In genomic region chr6:90624733-90625132, GRCm38 (mm10) we compare ENCODE assay signal across 10 mouse cellular contexts. TPM values are rescaled to one million over a fixed set of nuclear protein-coding genes. Genes with fewer than 3 reads are reported as not detected.
A peak's percentile ranks its signal among the peaks of the same experiment; 100 is the strongest.
DNase-seq lines count a peak whose midpoint lies in the region; ATAC-seq lines count a peak whose summit lies in the region.
"Had no signal": no experiment of that assay in that cellular context is flagged by ENCODE, and none has a peak within 500 bp of the region (broad histone marks: within the 10 kb centered on the region; RNA-seq: fewer than 3 reads in every experiment).

No protein-coding gene starts in this region.

- H3K4me3 ChIP-seq in heart, embryonic 11.5 days (ENCODE audit: low read depth, low read length) = no peak overlapping the region
- H3K4me3 ChIP-seq in lung, embryonic 16.5 days (ENCODE audit: low read length) = no peak overlapping the region
- H3K4me3 ChIP-seq: embryonic facial prominence, embryonic 15.5 days; stomach, embryonic 15.5 days had no signal

- no peak overlapping the region for H3K9ac ChIP-seq in heart, embryonic 11.5 days (ENCODE audit: low read depth, low read length)
- H3K9ac ChIP-seq in lung, embryonic 16.5 days (ENCODE audit: low read length) = no peak overlapping the region
- H3K9ac ChIP-seq: embryonic facial prominence, embryonic 15.5 days; stomach, embryonic 15.5 days had no signal

- peak overlapping the region; percentile 21; the same call in 1 of the 2 replicates for H3K4me2 ChIP-seq in heart, embryonic 11.5 days
- no peak overlapping the region for H3K4me2 ChIP-seq in lung, embryonic 16.5 days (ENCODE audit: low read depth, low read length)
- H3K4me2 ChIP-seq: embryonic facial prominence, embryonic 15.5 days; stomach, embryonic 15.5 days had no signal

- H3K9me3 ChIP-seq in heart, embryonic 11.5 days (replicated peaks; ENCODE audit: control insufficient read depth, low read length) = no peaks in the 10 kb centered on the region
- H3K9me3 ChIP-seq in lung, embryonic 16.5 days (ENCODE audit: control insufficient read depth, low read length) = no peaks in the 10 kb centered on the region
- H3K9me3 ChIP-seq: embryonic facial prominence, embryonic 15.5 days; stomach, embryonic 15.5 days had no signal

- DNase-seq in heart, adult 11 months = peak; percentile 98
- no peak for DNase-seq in heart, postnatal 4 days
- peak; percentile 65 for DNase-seq in c-Kit-positive CD71-negative TER-119-negative erythroid progenitor cells, embryonic 14.5 days (ENCODE audit: low read depth)
- no peak for DNase-seq in B cell, adult 2 months
- DNase-seq in embryo, embryonic 11 days = no peak
- no peak for DNase-seq in cerebellum, postnatal 10 days

- 57% methylated on average over 11 of the region's 11 CpGs for WGBS in heart, embryonic 11.5 days (ENCODE audit: insufficient replicate concordance)
- WGBS in lung, embryonic 16.5 days = 62% methylated on average over 11 of the region's 11 CpGs

- H3K27ac ChIP-seq in heart, embryonic 11.5 days (ENCODE audit: low read depth, low read length) = peak overlapping the region; percentile 90
- no peak overlapping the region; the same call in 1 of the 2 replicates for H3K27ac ChIP-seq in lung, embryonic 16.5 days (ENCODE audit: low read length)
- H3K27ac ChIP-seq: embryonic facial prominence, embryonic 15.5 days had no signal

- H3K27me3 ChIP-seq in heart, embryonic 11.5 days (ENCODE audit: control insufficient read depth, insufficient read depth, low read length) = no peaks in the 10 kb centered on the region
- H3K27me3 ChIP-seq in lung, embryonic 16.5 days (ENCODE audit: control insufficient read depth, insufficient read depth, low read depth, low read length) = no peaks in the 10 kb centered on the region
- H3K27me3 ChIP-seq: embryonic facial prominence, embryonic 15.5 days; stomach, embryonic 15.5 days had no signal

- peak; percentile 64; the same call in 1 of the 2 replicates for ATAC-seq in heart, embryonic 11.5 days (replicated peaks; ENCODE audit: insufficient number of reproducible peaks, low FRiP score, low TSS enrichment)
- ATAC-seq in lung, embryonic 16.5 days (ENCODE audit: low read depth) = peak; percentile 31

- H3K4me1 ChIP-seq in heart, embryonic 11.5 days (ENCODE audit: control insufficient read depth, insufficient read depth, low read length) = peaks cover 32% of the 10 kb centered on the region
- H3K4me1 ChIP-seq in lung, embryonic 16.5 days (replicated peaks; ENCODE audit: control insufficient read depth, insufficient read depth, low read length) = peaks cover 22% of the 10 kb centered on the region
- H3K4me1 ChIP-seq: embryonic facial prominence, embryonic 15.5 days had no signal

- H3K36me3 ChIP-seq in heart, embryonic 11.5 days (ENCODE audit: control insufficient read depth, insufficient read depth, low read length) = no peaks in the 10 kb centered on the region; the same call in 1 of the 2 replicates
- no peaks in the 10 kb centered on the region for H3K36me3 ChIP-seq in lung, embryonic 16.5 days (ENCODE audit: control insufficient read depth, insufficient read depth, low read length)
- H3K36me3 ChIP-seq: embryonic facial prominence, embryonic 15.5 days; stomach, embryonic 15.5 days had no signal

RNA-seq across cellular contexts. Expression of gene Slc41a3, which starts 20.2 kb away (rescaled TPM):
- total RNA-seq in heart, postnatal 4 days (2021) = 10 to 100 TPM; 19.4 to 19.8 TPM
- 11.1 and 12.6 TPM in 2 replicates for polyA plus RNA-seq in heart, embryonic 11.5 days (2014; fragmentation: Nextera tagmentation; extraction: Ambion mirVana)
- 7.7 and 9.4 TPM in 2 replicates for polyA plus RNA-seq in lung, embryonic 16.5 days (2015; fragmentation: Nextera tagmentation; extraction: Ambion mirVana)

Comparison
In these comparisons a context has a peak if more than half of its experiments do, and no peak if none do; other contexts are left out.
1. DNase-seq: peak in heart, adult 11 months (single experiment) and c-Kit-positive CD71-negative TER-119-negative erythroid progenitor cells, embryonic 14.5 days (single experiment); none in heart, postnatal 4 days (single experiment), B cell, adult 2 months (0 of 2), embryo, embryonic 11 days (single experiment) and cerebellum, postnatal 10 days (0 of 2).